Mouse (Mus musculus): ENCODE measurements at regions not wholly inside any gene's neighbourhood (a gene's known extent, or its start where the extent isn't known, plus 50 kb on each side); places are given as distances from the start of the nearest gene placed in this dataset.

DNA sequence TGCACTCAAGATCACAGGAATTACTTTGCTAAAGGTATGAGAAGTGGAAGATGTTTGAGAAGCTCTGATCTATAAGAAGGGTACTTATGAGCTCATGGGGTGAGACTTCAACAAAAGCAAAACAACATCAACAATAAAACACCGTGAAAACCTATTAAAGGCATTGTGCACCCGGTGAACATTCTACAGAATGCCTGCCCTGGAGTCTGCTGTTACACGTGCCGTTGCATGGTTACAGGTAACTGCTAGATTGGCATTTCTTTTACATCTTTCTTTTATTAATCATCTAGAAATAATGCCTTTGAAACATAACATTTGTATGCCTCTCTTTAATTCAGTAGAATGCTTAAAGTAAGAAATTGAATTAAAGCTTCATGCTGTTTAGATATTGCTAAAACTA, 661.0 kb downstream of the Pcdh18 start:
- no peak for DNase-seq (ENCODE audit: low spot score)

DNA sequence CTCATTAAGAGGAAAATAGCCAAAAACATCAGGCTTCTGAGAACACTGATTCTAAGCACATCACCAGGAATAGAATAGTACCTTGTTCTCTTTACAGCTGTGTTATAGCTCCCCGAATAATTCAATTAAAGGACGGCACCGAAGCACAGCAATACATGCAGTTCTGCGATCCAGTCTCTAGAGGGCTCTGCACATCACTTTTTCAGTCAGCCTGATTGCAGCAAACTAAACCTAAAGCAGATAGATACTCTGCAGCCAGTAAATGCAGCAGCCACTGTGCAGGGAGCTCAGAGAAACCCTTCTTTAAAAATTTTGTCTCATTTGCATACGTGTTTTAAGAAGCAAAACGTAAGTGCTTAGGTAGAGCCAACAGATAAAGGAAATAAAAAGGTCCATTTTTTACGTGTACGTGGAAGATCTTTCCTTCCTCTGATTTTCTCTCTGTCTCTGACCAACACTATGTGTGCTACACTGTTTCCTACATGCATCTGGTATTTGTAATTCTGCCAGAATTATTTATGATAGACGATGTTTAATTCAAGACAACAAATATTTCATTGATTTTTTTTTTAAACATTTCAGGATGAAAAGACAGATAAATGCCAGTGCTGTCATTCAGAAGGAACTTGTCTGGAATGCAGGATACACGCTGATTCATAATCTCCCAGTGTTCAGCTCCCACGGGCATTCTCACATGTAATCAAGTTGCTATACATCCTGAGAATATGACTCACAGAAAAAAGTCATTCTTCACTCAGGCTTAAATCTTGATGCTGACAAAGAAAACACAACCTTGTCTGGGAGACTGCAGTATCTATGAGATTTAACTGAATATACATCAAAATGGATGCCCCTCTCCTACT, 663.1 kb downstream of the Pcdh18 start:
- peak; percentile 52 for DNase-seq (ENCODE audit: low spot score)

DNA sequence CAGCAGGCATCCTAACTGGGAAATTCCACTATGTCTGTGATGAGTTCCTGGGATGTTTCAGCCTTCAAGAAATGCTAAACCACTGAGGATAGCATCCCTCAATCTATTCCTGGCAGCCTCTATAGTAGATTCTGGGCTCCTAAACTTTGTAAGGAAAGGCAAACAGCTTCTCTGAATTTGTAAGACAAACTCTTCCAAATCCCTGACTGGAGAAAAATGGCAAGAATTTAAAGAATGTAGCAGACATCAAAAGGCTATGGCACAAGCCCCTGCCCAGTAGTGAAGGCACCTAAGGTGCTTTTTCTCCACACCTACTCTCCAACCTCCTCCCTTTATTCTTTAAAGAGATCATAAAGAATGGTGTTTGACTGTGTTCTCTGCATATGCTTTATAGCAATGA, 688.3 kb downstream of the Pcdh18 start:
- no peak for DNase-seq (ENCODE audit: low spot score)

DNA sequence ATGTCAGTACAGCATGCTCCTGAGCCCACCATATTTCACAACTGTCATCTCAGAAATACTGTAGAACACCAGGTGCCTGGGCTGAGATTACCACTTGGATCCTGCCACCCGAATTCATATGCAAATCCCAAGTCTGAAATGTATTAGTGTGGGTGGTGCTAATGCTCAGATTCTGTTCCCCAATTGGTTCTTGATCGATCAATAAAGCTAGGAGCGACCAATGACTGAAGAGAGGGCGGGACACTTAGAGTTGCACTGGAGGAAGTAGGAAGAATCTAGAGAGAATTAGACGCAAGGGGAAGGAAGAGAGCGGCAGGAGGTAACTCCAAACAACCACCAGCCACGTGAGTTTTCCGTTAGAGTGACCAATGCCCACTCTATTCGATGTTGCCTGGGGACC, 695.0 kb downstream of the Pcdh18 start:
- no peak for DNase-seq (ENCODE audit: low spot score)

DNA sequence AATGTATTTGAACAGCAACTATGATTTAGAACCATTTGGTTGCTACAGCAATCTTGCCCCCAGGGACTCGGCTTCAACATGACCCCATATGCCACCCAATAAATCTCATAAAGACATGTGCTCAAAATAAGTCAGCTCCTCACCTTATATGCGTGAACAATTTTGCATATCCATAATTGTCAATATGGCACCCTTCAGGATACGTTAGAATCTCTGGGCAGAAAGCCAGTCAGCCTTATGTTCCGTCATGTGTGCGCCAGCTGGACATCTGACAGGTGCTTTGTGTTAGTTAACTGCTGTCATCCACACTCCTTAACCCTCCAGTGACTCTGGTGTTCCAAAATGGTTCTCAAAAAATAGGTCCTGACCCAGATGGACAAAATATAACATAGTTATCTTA, 724.1 kb downstream of the Pcdh18 start:
- DNase-seq (ENCODE audit: low spot score), result no peak

DNA sequence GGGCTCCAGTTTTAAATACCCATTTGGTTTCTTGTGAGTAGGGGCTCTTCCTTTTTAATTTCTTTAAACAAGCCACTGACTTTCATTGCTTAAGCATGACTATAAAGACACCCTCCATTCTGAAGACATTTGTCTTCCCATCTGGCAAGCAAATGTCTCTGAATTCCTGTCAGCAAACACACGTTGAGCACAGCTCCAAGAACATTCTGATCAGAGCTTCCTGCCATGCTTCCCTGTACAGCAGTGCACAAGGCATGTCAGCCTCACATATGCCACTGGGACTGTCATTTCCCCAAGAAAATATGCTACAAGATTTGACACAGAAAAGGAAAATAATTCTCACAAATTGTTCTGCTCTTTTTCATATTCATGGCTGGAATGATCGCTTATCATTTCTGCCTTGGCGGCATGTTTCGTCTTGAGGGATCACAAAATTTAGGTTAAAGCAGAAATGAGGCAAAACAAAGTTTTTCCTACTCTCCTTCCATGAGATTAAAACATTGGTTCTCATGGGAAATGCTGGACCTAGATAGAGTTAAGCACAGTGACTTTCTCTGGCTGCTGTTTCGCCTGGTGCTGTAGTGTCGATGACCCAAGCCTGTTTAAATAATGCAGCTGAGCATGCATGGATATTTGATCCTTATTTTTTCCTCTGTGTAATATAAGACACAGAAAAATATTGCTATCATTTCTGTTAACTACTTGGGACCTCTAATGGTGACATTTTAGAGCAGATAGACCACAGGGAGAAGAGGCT, 747.7 kb downstream of the Pcdh18 start:
- DNase-seq (ENCODE audit: low spot score), result no peak

All from testis, postnatal 10 days (tissue).